Mouse (Mus musculus) ES-Bruce4 (cell line): ENCODE measurements around the gene Bcl2l12. TPM values are rescaled to one million over a fixed set of nuclear protein-coding genes. Genes with fewer than 3 reads are reported as not detected.

Experiments
- H3K27ac ChIP-seq: 2 replicates; pipeline ENCODE4 v1.5.1; 2012; ENCODE audit warnings: low read length, inconsistent platforms; ENCODE audit not compliant: insufficient read depth
- H3K27me3 ChIP-seq: 2 replicates; pipeline ENCODE4 v1.6.1; 2012; ENCODE audit warnings: mild to moderate bottlenecking, low read length, inconsistent platforms; ENCODE audit not compliant: control insufficient read depth, poor library complexity, insufficient read depth, severe bottlenecking
- H3K36me3 ChIP-seq: 2 replicates; pipeline ENCODE4 v1.6.1; 2012; ENCODE audit warnings: inconsistent platforms, mild to moderate bottlenecking, low read length, moderate library complexity; ENCODE audit not compliant: control insufficient read depth, poor library complexity, insufficient read depth, severe bottlenecking
- H3K4me1 ChIP-seq: one replicate; pipeline ENCODE4 v1.8.1; 2011; ENCODE audit warnings: low read length; ENCODE audit not compliant: control insufficient read depth, insufficient read depth
- H3K4me3 ChIP-seq: 2 replicates; pipeline ENCODE4 v1.5.1; 2011; ENCODE audit warnings: low read depth, mild to moderate bottlenecking, low read length
- H3K9ac ChIP-seq: 2 replicates; pipeline ENCODE4 v1.6.1; 2012; ENCODE audit warnings: low read depth, mild to moderate bottlenecking, inconsistent platforms; ENCODE audit not compliant: poor library complexity, severe bottlenecking
- H3K9me3 ChIP-seq: replicated peaks from 2 replicates; pipeline ENCODE4 v1.6.1; 2012; ENCODE audit warnings: mild to moderate bottlenecking, low read length, inconsistent platforms; ENCODE audit not compliant: control insufficient read depth, poor library complexity, insufficient read depth, severe bottlenecking
- CTCF ChIP-seq: IDR thresholded peaks from one replicate; pipeline ENCODE4 v1.8.1; 2011; ENCODE audit warnings: low read depth, low read length
- EP300 ChIP-seq: IDR thresholded peaks from 2 replicates; pipeline ENCODE4 v1.6.1; 2011; ENCODE audit warnings: low read depth, low read length; ENCODE audit not compliant: insufficient read depth
- POLR2A ChIP-seq: IDR thresholded peaks from one replicate; pipeline ENCODE4 v1.8.1; 2011; ENCODE audit warnings: low read length; ENCODE audit not compliant: insufficient read depth
- polyA plus RNA-seq: library from polyadenylated mRNA; stranded (reverse); fragments of >200 nt; gene quantifications from 2 replicates; pipeline ENCODE4 v1.2.4, GENCODE M21; 2011; ENCODE audit warnings: low read depth; ENCODE audit not compliant: missing spikeins, insufficient read depth, insufficient read length

The Bcl2l12 gene
- polyA plus RNA-seq, 1 experiment = 41.9 TPM

DNA sequence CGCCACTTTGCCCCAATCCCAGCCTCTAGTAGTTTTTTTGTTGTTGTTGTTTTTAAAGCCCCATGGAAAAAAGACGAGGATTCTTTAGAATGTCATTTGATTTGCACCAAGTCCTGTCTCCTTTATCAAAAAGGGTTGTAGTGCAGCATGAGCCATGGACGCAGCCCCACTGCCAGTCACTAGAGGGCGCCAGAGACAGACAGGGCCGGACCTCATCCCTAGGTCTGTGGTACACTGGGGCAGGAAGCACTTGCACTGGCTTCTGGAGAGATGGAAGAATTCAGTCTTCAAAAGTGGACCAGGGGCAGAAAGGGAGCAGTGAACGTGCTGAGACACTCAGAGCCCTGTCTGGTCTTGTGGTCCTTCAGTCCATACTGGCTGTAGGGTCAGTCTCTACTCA is 15.4 kb downstream of the Bcl2l12 start:
- Histone ChIP-seq H3K4me1 (peaks cover 6% of the 10 kb centered on the region), H3K36me3 (peaks cover 42% of the 10 kb centered on the region), H3K9ac (no peak overlapping the region), H3K27ac (peak overlapping the region; percentile 51; the same call in 1 of the 2 replicates), H3K27me3 (no peaks in the 10 kb centered on the region), H3K4me3 (no peak overlapping the region), H3K9me3 (no peaks in the 10 kb centered on the region)
- TF ChIP-seq POLR2A = no peak
- TF ChIP-seq CTCF = peak; percentile 99

DNA sequence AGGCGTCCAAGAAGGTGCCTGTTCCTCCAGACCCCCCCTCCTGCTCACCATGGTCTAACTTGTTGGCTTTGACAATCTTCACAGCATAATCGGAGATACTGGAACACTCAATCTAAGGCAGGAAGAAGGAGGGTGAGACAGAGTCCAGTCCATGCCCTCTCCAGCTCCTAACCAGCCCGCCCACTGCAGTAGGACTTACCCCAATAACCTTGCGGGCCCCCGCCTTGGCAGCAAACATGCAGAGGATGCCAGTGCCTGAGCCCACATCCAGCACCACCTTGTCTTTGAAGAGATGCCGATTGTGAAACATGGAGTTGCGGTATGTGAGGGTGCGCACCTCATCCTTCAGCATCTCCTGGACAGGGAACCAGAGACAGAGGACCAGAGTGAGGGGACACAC is 17.0 kb downstream of the Bcl2l12 start:
- Histone ChIP-seq H3K4me1 (peaks cover 6% of the 10 kb centered on the region), H3K9me3 (no peaks in the 10 kb centered on the region), H3K27me3 (no peaks in the 10 kb centered on the region), H3K36me3 (peaks cover 55% of the 10 kb centered on the region), H3K27ac (no peak overlapping the region), H3K4me3 (no peak overlapping the region), H3K9ac (no peak overlapping the region)
- TF ChIP-seq POLR2A (no peak), CTCF (no peak), EP300 (no peak)

DNA sequence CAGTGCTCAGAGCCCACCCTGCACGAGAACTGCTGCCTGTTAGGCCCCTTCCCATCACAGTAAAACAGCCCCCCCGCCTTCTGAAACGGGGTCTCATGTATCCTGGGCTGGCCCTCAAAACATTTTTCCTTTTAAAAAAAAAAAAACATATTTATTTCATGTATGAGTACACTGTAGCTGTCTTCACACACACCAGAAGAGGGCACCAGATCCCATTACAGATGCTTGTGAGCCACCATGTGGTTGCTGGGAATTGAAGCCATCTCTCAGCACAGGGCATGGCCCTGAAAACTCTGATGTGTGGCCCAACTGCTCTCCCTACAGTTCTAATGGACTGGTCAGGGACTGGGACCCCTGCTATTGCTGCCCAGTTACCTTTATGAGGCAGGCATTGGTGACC is 20.2 kb downstream of the Bcl2l12 start:
- H3K4me1 ChIP-seq = no peaks in the 10 kb centered on the region
- peak overlapping the region; percentile 69 for H3K27ac ChIP-seq
- H3K36me3 ChIP-seq = peaks cover 60% of the 10 kb centered on the region
- H3K9ac ChIP-seq = no peak overlapping the region
- TF ChIP-seq POLR2A (no peak), EP300 (no peak), CTCF (peak; percentile 0)
- H3K27me3 ChIP-seq = no peaks in the 10 kb centered on the region
- no peaks in the 10 kb centered on the region for H3K9me3 ChIP-seq
- no peak overlapping the region for H3K4me3 ChIP-seq

DNA sequence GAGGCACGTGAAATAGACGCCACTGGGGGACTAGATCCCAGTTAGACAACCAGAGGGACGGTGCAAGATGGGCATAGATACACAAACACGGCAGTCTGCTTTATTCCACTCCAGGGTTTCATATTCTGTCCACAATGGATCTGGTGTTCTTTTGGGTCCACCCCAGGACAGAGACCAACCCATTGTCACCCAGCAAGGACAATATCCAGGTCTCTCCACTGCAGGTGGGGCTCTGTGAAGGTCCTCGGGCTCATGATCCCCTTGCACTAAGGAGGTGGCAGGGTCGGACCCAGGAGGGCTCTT is 23.4 kb downstream of the Bcl2l12 start:
- Histone ChIP-seq H3K27me3 (no peaks in the 10 kb centered on the region), H3K36me3 (peaks cover 34% of the 10 kb centered on the region), H3K4me1 (peaks cover 2% of the 10 kb centered on the region), H3K4me3 (no peak overlapping the region), H3K9me3 (no peaks in the 10 kb centered on the region), H3K9ac (no peak overlapping the region), H3K27ac (peak overlapping the region; percentile 87)
- TF ChIP-seq EP300 (no peak), CTCF (no peak), POLR2A (no peak)

DNA sequence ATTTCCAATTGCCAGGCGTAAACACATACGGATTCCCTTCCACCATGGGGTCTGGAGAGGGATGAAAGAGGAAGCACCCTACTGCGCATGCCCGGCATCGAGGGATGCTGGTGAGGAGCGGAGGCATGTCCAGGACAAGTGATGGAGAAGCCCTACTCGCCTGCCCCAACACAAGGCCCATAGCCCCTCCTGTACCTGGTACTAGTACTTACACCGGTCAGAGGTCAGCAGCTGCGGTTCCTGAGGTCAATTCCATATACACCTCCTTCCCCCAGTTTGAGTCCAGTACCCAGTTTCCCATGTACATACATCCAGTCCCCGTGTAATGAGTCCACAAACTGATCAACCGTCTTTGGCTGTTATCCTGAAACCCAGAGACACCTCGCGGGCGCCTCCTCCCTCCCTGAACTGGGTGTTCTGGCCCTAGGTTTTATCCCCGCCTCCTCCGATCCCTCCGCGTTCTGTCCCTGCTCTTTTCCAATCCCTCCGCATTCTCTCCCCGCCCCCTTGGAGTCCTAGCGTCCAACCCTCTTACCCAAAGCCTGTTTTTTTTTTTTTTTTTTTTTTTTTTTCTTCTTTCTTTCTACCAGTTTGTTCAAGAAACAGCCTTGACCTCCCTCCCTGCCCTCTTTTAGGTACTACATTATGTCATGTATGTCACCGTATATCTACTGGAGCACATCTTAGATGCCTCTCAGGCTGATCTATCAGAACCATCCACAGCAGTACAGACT is 24.0 kb downstream of the Bcl2l12 start, which contains the start of gene Cpt1c:
TSS of gene Cpt1c (minus strand) at position 469 of the 734 bp plus-strand sequence.
- Histone ChIP-seq H3K9me3 (no peaks in the 10 kb centered on the region), H3K36me3 (peaks cover 29% of the 10 kb centered on the region), H3K9ac (peak within 1 kb of the TSS; percentile 87), H3K27me3 (no peaks in the 10 kb centered on the region), H3K4me1 (peaks cover 2% of the 10 kb centered on the region), H3K27ac (peak within 1 kb of the TSS; percentile 98), H3K4me3 (peak within 1 kb of the TSS; percentile 95)
- TF ChIP-seq CTCF (no peak), POLR2A (peak; percentile 85), EP300 (0 out of 2 replicates have a peak, but pooled peaks have one; percentile 13)

DNA sequence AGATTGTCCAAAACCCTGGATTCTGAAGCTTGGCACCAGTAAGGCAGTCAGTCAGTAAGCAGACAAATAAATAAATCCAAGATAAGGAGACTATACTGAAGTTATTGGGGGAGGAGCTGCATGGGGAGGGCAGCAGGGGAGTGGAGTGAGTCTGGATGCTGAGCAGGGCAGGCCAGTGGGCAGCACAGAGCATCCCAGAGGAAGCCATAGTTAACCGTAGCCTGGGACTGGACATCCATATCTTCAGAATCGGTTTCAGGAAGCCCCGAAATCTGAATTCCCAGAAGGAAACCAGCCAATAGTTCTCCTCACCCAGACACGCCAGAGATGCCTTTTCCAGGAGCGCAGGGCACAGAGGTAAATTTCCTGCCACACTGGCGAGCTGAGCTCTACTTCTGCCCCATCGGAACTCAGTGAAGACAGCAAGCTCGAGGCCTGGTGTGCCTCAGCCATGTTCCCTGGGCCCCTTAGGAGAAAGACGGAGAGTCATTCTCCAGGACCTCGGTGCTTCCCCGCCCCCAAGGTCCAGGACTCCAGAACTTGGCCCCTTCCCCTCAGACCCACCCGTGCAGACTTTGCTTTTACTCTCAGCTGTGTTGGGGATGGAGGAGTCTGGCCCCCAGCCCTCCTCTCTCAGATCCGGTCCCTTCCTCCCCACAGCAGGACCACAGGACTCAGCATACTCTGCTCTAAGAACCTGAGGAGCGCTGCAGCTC is 24.9 kb downstream of the Bcl2l12 start:
- Histone ChIP-seq H3K27ac (peak overlapping the region; percentile 98), H3K27me3 (no peaks in the 10 kb centered on the region), H3K4me3 (peak overlapping the region; percentile 70), H3K4me1 (peaks cover 2% of the 10 kb centered on the region), H3K9me3 (no peaks in the 10 kb centered on the region), H3K36me3 (peaks cover 22% of the 10 kb centered on the region), H3K9ac (peak overlapping the region; percentile 87)
- no peak for TF ChIP-seq EP300
- no peak for TF ChIP-seq POLR2A
- no peak for TF ChIP-seq CTCF
